Mouse (Mus musculus): ENCODE measurements around the gene Art4.
"Not testable (repeated sequence)": the region's sequence is repeated elsewhere in the genome, so short reads cannot be mapped to it uniquely, and the experiment has no call there.

Gene Art4

DNA sequence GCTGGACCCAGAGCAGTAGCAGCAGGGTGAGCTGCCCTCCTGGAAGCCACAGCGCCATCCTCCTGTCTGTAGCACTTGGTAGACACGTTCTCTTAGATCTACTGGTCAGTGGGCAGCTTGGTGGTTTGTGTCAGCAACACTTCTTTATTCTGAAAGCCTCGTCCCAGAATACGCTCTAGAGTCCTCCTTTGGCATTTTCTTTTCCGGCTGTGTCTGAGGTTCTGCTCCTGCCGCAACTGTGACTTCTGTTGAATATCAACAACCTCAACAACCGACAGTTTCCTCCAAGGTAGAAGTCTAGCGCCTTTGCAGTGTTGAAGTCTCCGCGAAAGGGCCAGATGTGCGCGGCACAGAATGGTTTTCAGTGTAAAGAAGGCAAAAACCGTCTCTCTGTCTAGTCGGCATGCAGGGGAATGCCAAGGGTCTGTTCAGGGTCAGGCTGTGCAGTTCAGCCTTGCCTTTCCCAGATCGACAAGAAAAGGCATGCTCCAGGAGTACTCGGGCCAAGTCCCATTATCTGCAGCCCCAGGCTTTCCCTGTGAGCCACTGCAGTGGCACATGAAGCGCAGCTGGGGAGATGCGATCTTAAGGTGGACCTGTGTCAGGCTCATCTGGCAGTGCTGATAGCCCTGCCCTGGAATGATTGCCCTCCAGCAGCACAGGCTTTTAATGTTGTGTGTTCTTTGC, at the start of gene Art4:
Gene Art4 (minus strand): TSS at position 548 of the 687 bp plus-strand sequence.
- no peak for DNase-seq (ENCODE audit: extremely low spot score, low read depth, low spot score)

DNA sequence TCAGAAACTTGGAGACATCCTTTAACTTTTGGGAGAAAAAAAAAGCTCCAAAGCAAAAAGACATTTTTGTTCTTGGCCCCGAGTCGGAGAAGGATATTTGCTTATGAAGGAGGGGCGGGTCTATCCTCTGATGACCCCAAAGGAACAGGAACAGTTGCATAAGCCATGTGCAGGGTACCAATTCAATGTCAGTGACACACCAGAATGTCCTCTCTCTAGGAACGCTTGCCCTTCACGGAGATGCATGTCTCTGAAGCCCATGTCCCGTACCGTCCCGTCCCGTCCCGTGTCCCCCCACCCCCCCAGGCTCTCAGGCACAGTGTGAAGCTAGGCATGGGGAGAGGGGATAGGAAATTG, 49.4 kb upstream of the Art4 start:
- no peak for DNase-seq (ENCODE audit: extremely low spot score, low read depth, low spot score)

DNA sequence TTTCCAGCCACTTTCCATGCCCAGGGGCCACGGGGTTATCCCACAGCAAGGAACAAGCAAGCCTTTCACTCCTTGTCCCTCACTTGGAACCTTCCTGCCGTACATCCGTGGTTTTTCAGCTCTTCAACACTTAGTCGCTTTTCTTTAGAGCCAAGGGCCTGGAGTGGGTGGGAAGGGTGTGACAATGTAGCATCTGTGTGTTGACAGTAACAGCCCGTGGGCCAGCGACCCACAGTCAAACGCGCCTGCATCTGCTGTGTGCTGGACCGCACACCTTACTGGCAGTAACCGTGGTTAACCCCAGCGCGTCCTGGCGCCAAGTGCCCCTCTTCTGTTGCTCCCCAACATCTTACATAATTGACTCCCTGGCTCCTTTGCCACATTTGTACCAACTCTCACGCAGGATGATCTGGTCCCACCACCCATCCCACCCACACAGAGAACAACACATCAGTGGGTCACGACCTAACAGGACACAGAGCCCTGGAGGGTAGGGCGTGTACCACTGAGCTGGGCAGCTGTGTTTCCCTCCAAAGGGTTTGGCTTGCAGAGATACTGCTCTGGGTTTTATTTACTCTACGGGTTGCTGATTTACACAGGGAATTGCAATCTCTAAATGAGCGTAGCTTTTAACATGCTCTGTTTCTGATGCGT, 48.9 kb upstream of the Art4 start:
- DNase-seq (ENCODE audit: extremely low spot score, low read depth, low spot score) = no peak

DNA sequence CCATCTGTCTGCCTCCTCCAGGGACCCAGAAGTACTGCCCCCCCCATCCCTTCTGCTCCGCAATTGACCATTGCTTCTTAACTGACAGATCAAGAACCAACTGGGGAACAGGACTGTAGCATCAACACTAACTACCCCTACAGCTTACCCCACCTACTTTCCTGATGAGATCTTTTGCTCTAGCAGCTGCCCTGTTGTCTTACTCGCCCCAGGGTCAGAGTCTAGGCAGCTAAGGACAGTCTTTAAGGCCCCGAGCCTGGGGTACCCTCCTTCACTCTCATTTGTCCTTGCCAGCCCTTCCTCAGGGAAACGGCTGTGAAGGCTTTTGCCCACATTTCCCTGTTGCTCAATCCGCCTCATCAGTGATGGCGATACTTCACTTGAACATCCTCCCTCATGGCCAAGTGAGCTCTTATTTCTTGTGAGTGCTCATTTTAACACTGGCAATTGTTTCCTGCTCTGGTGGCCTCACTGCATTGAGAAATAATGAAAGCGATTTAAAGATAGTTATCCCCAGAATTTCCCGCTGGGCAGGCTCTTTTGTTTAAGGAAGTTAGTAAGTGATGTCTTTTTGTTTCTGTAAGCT, 46.4 kb upstream of the Art4 start:
- DNase-seq (ENCODE audit: extremely low spot score, low read depth, low spot score) = no peak

DNA sequence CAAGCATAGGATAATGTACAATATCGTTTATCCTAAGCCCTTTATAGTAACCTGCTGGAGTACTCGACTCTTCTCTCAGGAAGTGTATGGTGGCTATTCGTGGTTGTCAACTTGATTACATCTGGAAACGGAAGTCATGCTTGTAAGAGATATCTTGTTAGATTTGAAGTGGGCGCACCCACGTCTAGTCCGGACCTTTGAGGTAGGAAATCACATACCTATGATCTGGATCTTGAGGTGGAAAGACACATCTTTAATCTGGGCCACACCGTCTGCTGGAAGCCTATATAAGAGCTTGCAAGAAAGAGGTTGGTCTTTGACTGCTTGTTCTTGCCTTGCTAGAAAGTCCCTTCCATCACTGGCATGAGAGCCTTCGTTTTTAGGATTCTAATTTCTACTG, 45.0 kb upstream of the Art4 start:
- no peak for DNase-seq (ENCODE audit: extremely low spot score, low read depth, low spot score)

DNA sequence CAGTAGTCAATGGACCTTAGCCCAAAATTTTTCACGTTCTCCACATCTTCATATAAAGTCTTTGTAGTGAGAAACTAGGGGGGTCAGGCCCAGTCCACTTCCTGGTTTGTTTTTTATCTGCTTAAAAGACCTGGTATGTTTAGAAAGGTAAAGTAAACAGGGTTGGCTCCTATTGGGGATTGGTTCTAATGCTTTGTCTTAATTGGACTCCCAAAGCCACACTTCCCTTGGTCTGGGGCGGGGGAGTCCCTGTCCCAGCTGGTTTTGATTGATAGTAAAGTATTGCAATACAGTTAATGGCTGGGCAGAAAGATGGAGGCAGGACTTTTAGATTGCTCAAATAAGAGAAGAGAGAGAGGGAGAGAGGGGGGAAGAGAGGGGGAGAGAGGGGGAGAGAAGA, 43.5 kb upstream of the Art4 start:
- DNase-seq (ENCODE audit: extremely low spot score, low read depth, low spot score) = no peak

DNA sequence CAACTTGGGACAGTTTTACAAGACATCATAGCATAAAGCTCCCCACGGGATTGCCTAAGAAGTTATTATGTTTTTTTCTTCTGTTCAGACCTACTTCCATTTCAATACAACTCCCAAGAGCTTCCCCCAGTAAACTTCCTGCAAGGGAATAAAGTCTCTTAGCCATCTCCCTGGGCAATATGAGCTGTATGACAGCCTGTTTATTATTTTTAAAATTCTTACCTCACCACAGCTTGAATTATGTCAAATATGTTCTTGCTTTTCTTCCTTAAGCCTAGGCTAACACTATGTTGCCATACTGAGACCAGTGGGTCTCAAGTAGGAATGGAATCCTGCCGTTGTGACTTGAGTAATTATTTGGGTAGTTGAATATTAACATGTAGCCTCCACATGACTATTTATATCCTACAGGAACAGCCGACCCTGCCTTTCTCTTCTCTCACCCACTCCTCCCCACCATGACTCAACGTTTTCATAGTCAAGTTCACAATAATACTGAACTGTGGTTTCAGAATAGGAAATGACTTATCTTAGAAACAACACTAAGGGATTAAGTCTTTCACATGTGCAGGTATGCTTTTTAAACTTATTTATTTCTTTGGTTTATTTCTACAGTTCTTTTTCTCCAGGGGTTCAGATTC, 43.0 kb upstream of the Art4 start:
- no peak for DNase-seq (ENCODE audit: extremely low spot score, low read depth, low spot score)

DNA sequence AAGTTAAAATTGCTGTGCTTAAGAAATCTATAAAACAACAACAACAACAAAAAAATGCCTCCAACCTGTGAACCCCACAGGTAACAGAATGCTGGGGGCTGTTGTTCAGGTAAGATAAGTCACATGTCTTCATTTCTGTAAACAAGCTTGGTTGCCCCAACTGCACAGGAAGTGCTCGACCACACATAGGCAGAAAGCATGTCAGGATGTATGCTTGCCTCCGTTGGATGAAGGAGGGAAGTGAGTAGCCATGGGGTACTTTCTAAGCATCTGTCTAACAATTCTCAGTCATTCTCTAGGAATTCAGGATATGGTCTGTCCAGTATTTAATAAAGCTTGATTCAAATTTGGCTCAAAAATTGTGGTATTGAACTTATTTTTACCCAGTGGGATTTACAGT, 41.4 kb upstream of the Art4 start:
- no peak for DNase-seq (ENCODE audit: extremely low spot score, low read depth, low spot score)

DNA sequence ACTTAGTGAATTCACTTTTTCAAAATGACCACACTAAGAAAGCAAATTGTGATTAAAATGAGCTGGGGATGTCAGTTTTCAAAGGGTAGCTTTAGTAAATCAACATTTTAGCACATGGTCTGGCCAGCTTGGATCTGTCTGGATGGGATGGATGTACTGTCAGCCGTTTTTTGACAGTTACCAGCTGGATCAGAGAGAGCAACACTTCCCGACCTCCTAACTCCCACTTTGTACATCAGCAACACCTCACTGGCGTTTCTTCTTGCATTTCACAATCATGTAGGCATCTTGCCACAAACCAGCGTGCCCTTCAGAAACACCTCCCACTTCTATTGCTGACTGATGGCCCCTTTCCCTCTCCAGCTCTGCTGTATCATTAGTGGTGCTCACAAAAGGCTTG, 40.7 kb upstream of the Art4 start:
- no peak for DNase-seq (ENCODE audit: extremely low spot score, low read depth, low spot score)

DNA sequence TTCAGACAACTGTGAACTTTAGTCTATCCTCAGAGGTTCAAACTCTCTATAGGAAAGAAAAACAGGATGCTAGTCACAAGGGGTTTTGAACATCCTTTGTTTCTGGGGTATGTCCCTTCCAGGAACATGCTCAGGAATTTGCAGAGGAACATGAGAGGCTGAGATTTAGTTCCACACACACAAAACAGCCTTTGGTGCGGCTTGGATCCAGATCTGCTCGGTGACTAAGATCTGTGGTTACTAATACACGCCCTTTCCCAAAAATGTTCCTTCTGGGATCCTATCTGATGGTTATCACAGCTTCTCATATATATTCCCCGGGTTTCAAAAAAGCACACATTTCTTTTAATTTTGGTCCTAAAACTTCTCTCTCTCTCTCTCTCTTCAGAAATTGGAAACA, 40.3 kb upstream of the Art4 start:
- no peak for DNase-seq (ENCODE audit: extremely low spot score, low read depth, low spot score)

DNA sequence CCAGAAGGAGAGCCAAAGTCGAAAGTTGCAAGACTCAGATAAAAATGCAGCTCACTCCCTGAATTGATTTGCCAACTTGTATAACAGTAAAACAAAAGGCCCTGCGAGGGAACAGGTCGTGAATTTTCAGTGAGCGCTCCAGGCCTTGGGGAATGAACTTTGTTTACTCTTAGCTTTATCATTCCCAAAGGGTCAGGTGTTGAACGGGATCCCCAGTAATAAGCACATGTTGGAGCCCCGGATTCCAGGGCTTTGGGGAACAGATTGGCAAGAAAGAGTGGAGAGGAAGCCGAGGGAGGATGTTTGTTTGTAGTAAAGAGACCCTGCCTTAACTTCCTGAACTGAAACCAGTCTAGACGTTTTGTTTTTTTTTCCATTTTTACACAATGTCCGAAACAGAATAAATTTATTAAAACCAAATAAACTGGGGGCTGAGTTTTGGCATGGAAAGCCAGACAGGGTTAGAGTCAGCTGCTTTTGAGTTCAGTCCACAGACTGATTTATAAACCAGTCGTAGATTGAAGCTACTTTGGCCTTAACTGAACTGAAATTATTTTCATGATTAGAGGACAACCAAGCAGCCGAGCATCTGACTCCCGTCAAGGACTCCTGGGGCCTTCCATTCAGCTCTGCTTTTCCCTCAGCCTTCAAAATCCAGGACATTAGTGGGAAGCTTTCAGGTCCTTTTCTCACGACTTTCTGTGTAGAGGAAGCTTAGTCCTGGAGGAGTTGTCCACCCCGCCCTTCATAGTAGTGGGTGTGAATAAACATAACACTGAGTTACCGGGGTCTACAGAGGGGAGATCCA, 37.2 kb upstream of the Art4 start:
- no peak for DNase-seq (ENCODE audit: extremely low spot score, low read depth, low spot score)

DNA sequence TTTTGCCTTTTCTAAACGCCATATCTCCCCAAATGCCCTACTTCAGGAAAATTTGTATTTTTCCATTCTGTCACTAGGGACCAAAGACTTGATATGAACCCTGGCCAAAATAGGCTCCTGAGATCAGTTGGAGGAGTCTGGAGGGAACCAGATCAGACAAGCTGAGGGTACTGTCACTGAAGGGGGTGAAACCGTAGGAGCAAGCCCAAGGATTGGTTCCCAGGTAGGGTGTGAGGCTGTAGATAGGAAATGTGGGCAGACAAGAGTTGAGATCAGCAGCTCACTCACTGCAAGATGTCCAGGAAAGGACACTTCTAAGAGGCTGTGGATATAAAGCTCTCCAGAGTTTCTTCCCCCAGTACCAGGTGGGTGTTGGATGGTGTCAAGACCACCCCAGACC, 34.5 kb upstream of the Art4 start:
- DNase-seq (ENCODE audit: extremely low spot score, low read depth, low spot score) = no peak

DNA sequence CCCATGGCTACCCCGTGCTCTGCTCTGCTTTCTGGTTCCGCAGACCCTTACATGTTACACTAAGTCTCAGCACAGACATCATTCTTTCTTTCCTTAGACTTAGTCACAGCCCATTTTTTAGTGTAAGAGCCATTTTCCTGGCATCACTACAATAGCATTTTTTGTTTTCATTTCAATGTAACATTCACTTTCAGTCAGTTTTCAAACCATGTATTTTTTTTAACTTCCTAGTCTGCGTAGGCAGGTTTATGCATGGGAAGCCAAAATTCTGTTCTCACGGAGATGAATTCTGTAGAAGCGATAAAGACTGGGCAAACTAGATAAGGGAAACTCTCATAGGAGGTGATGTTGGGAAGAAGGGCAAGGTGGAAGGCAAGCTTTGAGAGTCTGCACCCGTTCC, 32.0 kb upstream of the Art4 start:
- DNase-seq (ENCODE audit: extremely low spot score, low read depth, low spot score) = no peak

DNA sequence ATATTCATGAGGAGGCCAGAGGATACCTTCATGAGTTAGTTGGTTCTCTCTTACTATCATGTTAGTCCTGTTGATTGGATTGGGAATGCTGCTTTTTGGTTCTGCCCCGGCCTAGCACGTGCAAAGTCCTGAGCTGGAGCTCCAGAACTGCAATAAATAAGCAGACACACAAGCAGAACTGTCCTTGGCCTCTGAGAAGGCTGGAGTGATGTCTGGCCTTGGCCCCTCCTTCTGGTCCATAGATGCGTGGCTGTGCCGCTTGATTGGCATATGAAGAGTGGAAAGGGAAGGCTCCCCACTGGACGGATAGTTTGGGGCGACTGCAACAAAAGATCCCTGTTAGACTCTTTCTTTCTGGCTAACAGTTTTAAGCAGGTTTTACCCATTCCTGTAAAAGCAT, 31.5 kb upstream of the Art4 start:
- no peak for DNase-seq (ENCODE audit: extremely low spot score, low read depth, low spot score)

DNA sequence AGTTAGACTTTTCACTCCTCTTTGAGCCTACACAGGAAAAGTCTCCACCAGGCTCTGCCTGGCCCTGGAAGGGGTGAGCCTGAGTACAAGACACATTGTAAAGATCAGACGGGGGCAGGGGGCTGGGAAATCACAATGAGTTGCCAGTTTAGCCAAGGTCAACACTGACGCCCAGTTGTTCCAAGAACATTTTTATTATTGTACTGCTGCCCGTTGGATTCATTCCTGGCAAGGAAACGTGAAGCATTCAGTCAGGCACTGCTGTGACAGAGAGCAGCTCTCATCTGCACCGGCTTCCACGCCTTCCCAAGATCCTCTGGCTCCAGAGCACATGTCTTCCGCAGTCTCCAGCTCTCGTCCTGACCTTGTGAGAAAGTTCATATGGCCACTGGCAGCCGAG, 30.3 kb upstream of the Art4 start:
- no peak for DNase-seq (ENCODE audit: extremely low spot score, low read depth, low spot score)

DNA sequence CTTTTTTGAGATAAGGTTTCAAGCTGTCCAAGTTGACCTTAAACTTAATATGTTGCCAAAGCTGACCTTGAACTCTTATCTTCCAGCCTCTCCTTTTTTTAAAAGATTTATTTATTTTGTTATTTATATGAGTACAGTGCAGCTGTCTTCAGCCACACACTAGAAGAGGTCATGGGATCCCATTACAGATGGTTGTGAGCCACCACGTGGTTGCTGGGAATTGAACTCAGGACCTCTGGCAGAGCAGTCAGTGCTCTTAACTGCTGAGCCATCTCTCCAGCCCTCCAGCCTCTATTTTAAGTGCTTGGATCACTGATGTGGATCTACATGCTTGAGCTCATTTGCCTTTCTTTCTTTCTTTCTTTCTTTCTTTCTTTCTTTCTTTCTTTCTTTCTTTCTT, 27.2 kb upstream of the Art4 start:
- not testable (repeated sequence) for DNase-seq (ENCODE audit: extremely low spot score, low read depth, low spot score)

DNA sequence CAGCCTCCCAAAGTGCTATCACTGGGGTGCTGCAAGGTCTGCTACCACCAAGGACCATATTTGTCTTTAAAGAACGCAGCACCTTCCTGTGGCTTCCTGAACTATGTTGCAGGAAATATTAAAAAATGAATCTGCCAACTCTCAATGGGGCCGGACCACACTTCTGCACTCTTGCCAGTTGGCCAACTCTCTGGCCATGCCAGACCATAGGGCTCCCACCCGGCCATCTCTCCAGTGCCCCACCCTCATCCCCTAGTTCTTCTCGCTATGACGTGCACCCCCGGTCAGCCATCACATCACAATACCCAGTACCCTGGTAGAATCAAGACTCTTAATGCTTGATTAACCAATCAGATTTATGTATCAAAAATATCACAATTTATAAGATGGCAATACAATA, 26.4 kb upstream of the Art4 start:
- DNase-seq (ENCODE audit: extremely low spot score, low read depth, low spot score) = no peak

DNA sequence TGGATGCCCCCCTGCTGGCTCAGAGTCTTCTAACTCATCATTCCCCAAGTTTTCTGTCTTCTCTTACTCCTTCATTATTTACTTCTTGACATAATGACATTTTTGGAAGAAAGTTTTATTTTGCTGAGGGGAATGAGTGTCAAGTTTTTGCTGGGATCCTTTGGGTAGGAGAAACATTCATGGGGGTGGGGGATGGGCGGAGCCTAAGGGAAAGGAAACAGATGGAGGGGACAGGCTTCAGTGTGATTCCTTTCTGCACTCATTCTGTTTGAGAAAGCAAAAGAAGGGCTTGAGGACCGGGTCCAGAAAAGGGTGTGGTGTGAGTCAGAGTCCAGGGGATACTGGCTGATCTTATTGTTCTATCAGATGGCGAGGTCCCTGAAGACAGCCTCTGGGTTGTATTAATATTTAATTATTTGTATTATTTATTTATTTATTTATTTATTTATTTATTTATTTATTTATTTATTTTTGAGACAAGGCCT, 25.9 kb upstream of the Art4 start:
- no peak for DNase-seq (ENCODE audit: extremely low spot score, low read depth, low spot score)

DNA sequence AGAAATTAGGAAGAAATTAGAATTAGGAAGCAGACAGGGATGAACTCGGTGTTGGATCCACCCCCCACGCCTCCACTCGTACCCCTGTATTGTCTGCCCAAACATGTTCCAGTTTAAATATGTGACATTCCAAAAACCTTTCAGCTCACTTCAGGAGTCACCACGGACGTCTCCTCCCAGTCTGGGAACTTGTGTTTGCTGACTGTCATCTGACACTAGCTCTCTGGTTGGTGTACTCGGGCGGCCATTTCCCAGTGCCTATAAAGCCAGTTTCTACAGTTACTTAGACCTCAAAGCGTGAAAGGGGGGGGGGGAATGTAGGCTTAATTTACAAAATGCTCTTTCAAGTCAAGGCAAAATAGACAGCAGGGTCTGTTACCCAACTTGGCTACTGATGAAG, 24.1 kb upstream of the Art4 start:
- no peak for DNase-seq (ENCODE audit: extremely low spot score, low read depth, low spot score)

DNA sequence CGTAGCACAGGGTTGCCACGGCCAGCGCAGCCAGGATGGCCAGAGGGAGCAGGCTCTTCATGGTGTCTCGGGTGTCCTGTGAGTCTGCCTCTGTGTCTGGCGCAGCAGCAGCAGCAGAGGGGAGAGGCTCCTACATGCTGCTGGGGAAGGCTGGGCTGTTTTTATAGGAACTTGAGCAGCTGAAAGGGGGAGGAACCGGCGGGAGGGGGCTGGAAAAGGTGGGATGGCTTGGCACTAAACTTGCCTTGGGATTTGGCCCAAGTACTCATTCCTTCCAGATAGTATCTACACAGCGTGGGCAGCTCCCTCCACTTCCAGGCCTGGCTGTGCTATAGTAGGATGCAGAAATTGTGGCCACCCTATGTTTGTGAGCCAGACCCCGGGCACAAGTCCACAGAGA, 18.1 kb upstream of the Art4 start, which contains the start of gene Mgp:
Gene Mgp (minus strand): TSS at position 154 of the 400 bp plus-strand sequence.
- DNase-seq (ENCODE audit: extremely low spot score, low read depth, low spot score) = no peak

DNA sequence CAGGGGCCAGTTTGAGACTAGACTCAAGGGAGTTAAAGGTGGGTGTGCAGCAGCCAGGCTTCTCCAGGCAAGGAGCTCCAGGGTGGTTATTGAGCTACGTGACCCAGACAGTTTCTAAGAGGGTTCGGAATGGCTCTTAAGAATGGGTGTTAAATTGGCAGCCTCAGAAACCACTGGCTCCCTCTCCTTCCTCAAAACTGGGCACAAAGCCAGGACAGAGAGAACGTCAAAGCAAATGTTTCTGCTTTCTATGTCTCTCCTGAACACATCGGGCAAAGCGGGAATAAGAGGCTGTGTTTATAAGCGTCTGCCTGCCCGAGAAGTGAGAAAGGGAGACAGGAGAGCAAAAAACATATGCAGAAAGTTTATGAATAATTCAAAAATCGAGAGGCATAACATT, 17.1 kb upstream of the Art4 start:
- no peak for DNase-seq (ENCODE audit: extremely low spot score, low read depth, low spot score)
